Comparison of ENCODE assay signal across 8 mouse cellular contexts in the genomic region with DNA sequence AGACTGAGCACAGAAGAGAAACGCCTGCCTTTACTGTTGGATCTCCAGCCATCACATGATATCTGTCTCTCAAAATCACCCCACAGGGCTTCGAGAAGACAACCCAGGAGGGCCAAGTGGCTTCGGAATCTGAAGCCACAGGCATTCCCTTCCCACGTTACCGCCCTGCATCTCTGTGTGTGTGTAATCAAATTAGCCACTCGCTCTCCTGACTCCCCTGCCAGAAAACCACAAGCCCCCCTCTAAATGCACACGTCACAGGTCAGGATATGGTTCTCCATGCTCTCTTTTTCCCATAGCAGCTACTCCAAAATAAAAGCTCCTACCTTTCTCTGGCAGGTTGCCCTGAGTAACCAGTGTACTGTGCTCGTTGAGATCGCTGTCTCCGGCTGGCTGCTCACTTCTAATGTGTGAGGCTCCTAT. TPM values are rescaled to one million over a fixed set of nuclear protein-coding genes. Genes with fewer than 3 reads are reported as not detected.
DNase-seq lines count a peak whose midpoint lies in the region; ATAC-seq and TF ChIP-seq lines count a peak whose summit lies in the region.

No protein-coding gene starts in this region.

- no peak; the same call in 1 of the 2 replicates for ATAC-seq in heart, embryonic 14.5 days (ENCODE audit: insufficient number of reproducible peaks, insufficient read depth, low FRiP score, low read depth)
- peak; percentile 81 for ATAC-seq in heart, postnatal 0 days (ENCODE audit: insufficient read depth, low read depth)
- ATAC-seq in midbrain, embryonic 14.5 days (ENCODE audit: low FRiP score, low TSS enrichment), result peak; percentile 74

- TF ChIP-seq EP300 in heart, postnatal 0 days (IDR thresholded peaks at IDR 0.05; ENCODE audit: low read depth), result no peak

- H3K27me3 ChIP-seq in heart, embryonic 14.5 days (ENCODE audit: control insufficient read depth, insufficient read depth, low read length), result no peaks in the 10 kb centered on the region
- no peaks in the 10 kb centered on the region for H3K27me3 ChIP-seq in heart, postnatal 0 days (ENCODE audit: control insufficient read depth, insufficient read depth, low read length)
- H3K27me3 ChIP-seq in midbrain, embryonic 14.5 days (ENCODE audit: control insufficient read depth, insufficient read depth, low read length), result no peaks in the 10 kb centered on the region
- no peaks in the 10 kb centered on the region for H3K27me3 ChIP-seq in thymus, adult 2 months (ENCODE audit: control insufficient read depth, insufficient read depth, low read length)

- H3K9ac ChIP-seq in heart, embryonic 14.5 days (ENCODE audit: low read length), result peak overlapping the region; percentile 27; the same call in 1 of the 2 replicates
- H3K9ac ChIP-seq in heart, postnatal 0 days (replicated peaks; ENCODE audit: low read depth, low read length), result no peak overlapping the region
- H3K9ac ChIP-seq in midbrain, embryonic 14.5 days (replicated peaks; ENCODE audit: low read length), result 0 out of 2 replicates have a peak overlapping the region, but pooled peaks have one; percentile 13

- peak overlapping the region; percentile 62 for H3K4me2 ChIP-seq in heart, embryonic 14.5 days (ENCODE audit: low read length)
- peak overlapping the region; percentile 46 for H3K4me2 ChIP-seq in heart, postnatal 0 days (ENCODE audit: low read depth, low read length)
- H3K4me2 ChIP-seq in midbrain, embryonic 14.5 days (ENCODE audit: low read length), result peak overlapping the region; percentile 40

- no peak for TF ChIP-seq CTCF in heart, postnatal 0 days (IDR thresholded peaks at IDR 0.05; ENCODE audit: low read depth)
- no peak for TF ChIP-seq CTCF in thymus, adult 2 months (IDR thresholded peaks at IDR 0.05; ENCODE audit: borderline replicate concordance, control insufficient read depth, extremely low read depth, insufficient read depth, low read length, poor library complexity)

- no peak for TF ChIP-seq POLR2A in thymus, adult 2 months (IDR thresholded peaks at IDR 0.05; ENCODE audit: control insufficient read depth, extremely low read depth, insufficient read depth, low read length, poor library complexity)

- peak overlapping the region; percentile 21 to 25 for H3K4me3 ChIP-seq in heart, embryonic 14.5 days (ENCODE audit: control insufficient read depth in 1 of 2, insufficient read depth in 1 of 2, low read depth in 1 of 2, low read length in 2 of 2)
- H3K4me3 ChIP-seq in heart, postnatal 0 days (ENCODE audit: low read depth, low read length), result peak overlapping the region; percentile 8; the same call in 1 of the 2 replicates
- peak overlapping the region; percentile 11; the same call in 1 of the 2 replicates for H3K4me3 ChIP-seq in midbrain, embryonic 14.5 days (replicated peaks; ENCODE audit: low read depth, low read length)
- H3K4me3 ChIP-seq in thymus, adult 2 months (ENCODE audit: control insufficient read depth, insufficient read depth, low read length), result no peak overlapping the region

- WGBS in heart, embryonic 14.5 days, result 10% methylated on average over 10 of the region's 10 CpGs
- 19% methylated on average over 10 of the region's 10 CpGs for WGBS in heart, postnatal 0 days
- WGBS in midbrain, embryonic 14.5 days, result 17% methylated on average over 10 of the region's 10 CpGs
- WGBS in thymus, adult 2 months, result 11% methylated on average over 10 of the region's 10 CpGs

- no peak for DNase-seq in heart, adult 18-20 months
- DNase-seq in brain, adult 2 months (ENCODE audit: low read depth, low spot score), result peak; percentile 77
- DNase-seq in heart, postnatal 0 days (ENCODE audit: low spot score), result peak; percentile 81
- DNase-seq in kidney, postnatal 25 days, result peak; percentile 68 to 70
- DNase-seq in midbrain, embryonic 14.5 days, result peak; percentile 88
- no peak for DNase-seq in gastrocnemius, postnatal 4 days (ENCODE audit: low spot score in 2 of 2)
- no peak for DNase-seq in thymus, adult 2 months

- no peak overlapping the region for H3K27ac ChIP-seq in heart, embryonic 14.5 days (replicated peaks in 1 of 2; ENCODE audit: control insufficient read depth in 1 of 2, insufficient read depth in 1 of 2, low read depth in 2 of 2, low read length in 2 of 2)
- no peak overlapping the region for H3K27ac ChIP-seq in heart, postnatal 0 days (ENCODE audit: low read depth)
- no peak overlapping the region for H3K27ac ChIP-seq in midbrain, embryonic 14.5 days (replicated peaks; ENCODE audit: low read depth, low read length)
- no peak overlapping the region for H3K27ac ChIP-seq in thymus, adult 2 months (ENCODE audit: control insufficient read depth, insufficient read depth, low read length)

- H3K9me3 ChIP-seq in heart, embryonic 14.5 days (ENCODE audit: control insufficient read depth, low read length), result 0 out of 2 replicates have a peak, but pooled peaks cover 6% of the 10 kb centered on the region
- no peaks in the 10 kb centered on the region for H3K9me3 ChIP-seq in heart, postnatal 0 days (replicated peaks; ENCODE audit: control insufficient read depth, low read length)
- no peaks in the 10 kb centered on the region for H3K9me3 ChIP-seq in midbrain, embryonic 14.5 days (ENCODE audit: control insufficient read depth, low read length)

- H3K4me1 ChIP-seq in heart, embryonic 14.5 days (ENCODE audit: control insufficient read depth in 2 of 2, insufficient read depth in 2 of 2, low read length in 2 of 2), result peaks cover 2 to 9% of the 10 kb centered on the region in 2 experiments; a peak in 2 of 4 replicates
- peaks cover 8% of the 10 kb centered on the region; the same call in 1 of the 2 replicates for H3K4me1 ChIP-seq in heart, postnatal 0 days (ENCODE audit: control insufficient read depth, insufficient read depth)
- H3K4me1 ChIP-seq in midbrain, embryonic 14.5 days (ENCODE audit: control insufficient read depth, insufficient read depth, low read length), result 0 out of 2 replicates have a peak, but pooled peaks cover 5% of the 10 kb centered on the region
- H3K4me1 ChIP-seq in thymus, adult 2 months (replicated peaks; ENCODE audit: control insufficient read depth, insufficient read depth, low read length), result peaks cover 9% of the 10 kb centered on the region

- no peaks in the 10 kb centered on the region for H3K36me3 ChIP-seq in heart, embryonic 14.5 days (ENCODE audit: control insufficient read depth, insufficient read depth, low read length)
- H3K36me3 ChIP-seq in heart, postnatal 0 days (replicated peaks; ENCODE audit: control insufficient read depth, insufficient read depth, low read length), result no peaks in the 10 kb centered on the region
- H3K36me3 ChIP-seq in midbrain, embryonic 14.5 days (ENCODE audit: control insufficient read depth, insufficient read depth, low read length), result no peaks in the 10 kb centered on the region
- H3K36me3 ChIP-seq in thymus, adult 2 months (ENCODE audit: control insufficient read depth, insufficient read depth, low read length), result no peaks in the 10 kb centered on the region

RNA-seq across cellular contexts. Expression of gene Gorasp2, which starts 32.0 kb away (rescaled TPM):
- 138 and 140 TPM in 2 replicates for polyA plus RNA-seq in heart, embryonic 14.5 days (2014; fragmentation: Nextera tagmentation; extraction: Ambion mirVana)
- 10 to 100 TPM; 58.0 to 61.3 TPM for total RNA-seq in heart, adult 18-20 months (2021)
- 75.7 and 79.8 TPM in 2 replicates for total RNA-seq in heart, postnatal 0 days (2014; rRNA removed; ENCODE audit: low replicate concordance)
- polyA plus RNA-seq in heart, postnatal 0 days (2015; fragmentation: Nextera tagmentation; extraction: Ambion mirVana), result 96.5 and 116 TPM in 2 replicates
- 114 and 143 TPM in 2 replicates for polyA plus RNA-seq in midbrain, embryonic 14.5 days (2014; fragmentation: Nextera tagmentation; extraction: Ambion mirVana)
- 10 to 100 TPM; 82.2 to 88.1 TPM for total RNA-seq in gastrocnemius, postnatal 4 days (2021)
- 106 and 117 TPM in 2 replicates for polyA plus RNA-seq in thymus, adult 2 months (2012; rRNA removed)

RNA-seq across cellular contexts. Expression of gene Gm26558, which starts 32.6 kb away (rescaled TPM):
- 3.9 and 4.4 TPM in 2 replicates for polyA plus RNA-seq in heart, embryonic 14.5 days (2014; fragmentation: Nextera tagmentation; extraction: Ambion mirVana)
- not detected for total RNA-seq in heart, adult 18-20 months (2021)
- 8.2 TPM in 1 of 2 replicates, not detected in the other for total RNA-seq in heart, postnatal 0 days (2014; rRNA removed; ENCODE audit: low replicate concordance)
- 1.5 and 1.7 TPM in 2 replicates for polyA plus RNA-seq in heart, postnatal 0 days (2015; fragmentation: Nextera tagmentation; extraction: Ambion mirVana)
- 4.3 and 6.2 TPM in 2 replicates for polyA plus RNA-seq in midbrain, embryonic 14.5 days (2014; fragmentation: Nextera tagmentation; extraction: Ambion mirVana)
- total RNA-seq in gastrocnemius, postnatal 4 days (2021), result not detected
- polyA plus RNA-seq in thymus, adult 2 months (2012; rRNA removed), result 0.20 TPM in 1 of 2 replicates, not detected in the other

Comparison
In these comparisons a context has a peak if more than half of its experiments do, and no peak if none do; other contexts are left out.
1. DNase-seq: peak in brain, adult 2 months (single experiment), heart, postnatal 0 days (single experiment), kidney, postnatal 25 days (2 of 2) and midbrain, embryonic 14.5 days (single experiment); none in heart, adult 18-20 months (0 of 2), gastrocnemius, postnatal 4 days (0 of 2) and thymus, adult 2 months (single experiment).
2. Peak in every context shown above with its lines, with median percentiles within 50 percentile points of each other: H3K4me2 ChIP-seq.